Mouse (Mus musculus) hindbrain, embryonic 15.5 days (tissue): ENCODE measurements around the gene Ccdc136. TPM values are rescaled to one million over a fixed set of nuclear protein-coding genes. Genes with fewer than 3 reads are reported as not detected.

ENCODE experiments used
- microRNA-seq: library from miRNA; unstranded; fragments of <30 nt; microRNA quantifications from one replicate; pipeline ENCODE4, GENCODE M21; 2016
- polyA plus RNA-seq: library from polyadenylated mRNA; unstranded; fragments of >200 nt; fragmentation: Nextera tagmentation; extraction: Ambion mirVana; gene quantifications from 2 replicates; pipeline ENCODE4 v1.2.1, GENCODE M21; 2015

Gene Ccdc136
- polyA plus RNA-seq, 1 experiment from 2014 or later, result 52.6 TPM

Small RNA genes within 50 kb of the gene (microRNA-seq; reads per million reads assigned to microRNA genes)
- gene Gm26220, result not detected
- gene Gm44354, result not detected

Other genes starting within 250 kb of the Ccdc136 start
- gene Rbm28, start 231.3 kb upstream of the Ccdc136 start, polyA plus RNA-seq, result 40.3 and 43.2 TPM in 2 replicates
- 11.6 and 13.6 TPM in 2 replicates for gene Prrt4, start 216.7 kb upstream of the Ccdc136 start, polyA plus RNA-seq
- gene Impdh1, start 179.9 kb upstream of the Ccdc136 start, polyA plus RNA-seq, result 68.3 and 71.7 TPM in 2 replicates
- gene Hilpda, start 123.8 kb upstream of the Ccdc136 start, polyA plus RNA-seq, result 31.7 and 33.3 TPM in 2 replicates
- gene Fam71f2, start 116.7 kb upstream of the Ccdc136 start, polyA plus RNA-seq, result 0.41 and 0.51 TPM in 2 replicates
- not detected in 2 replicates for gene Fam71f1, start 77.2 kb upstream of the Ccdc136 start, polyA plus RNA-seq
- gene Calu, start 48.2 kb upstream of the Ccdc136 start, polyA plus RNA-seq, result 164 TPM in 2 replicates
- 0.34 and 0.53 TPM in 2 replicates for gene Opn1sw, start 7.8 kb upstream of the Ccdc136 start, polyA plus RNA-seq
- gene Flnc, start 36.9 kb downstream of the Ccdc136 start, polyA plus RNA-seq, result 4.2 and 5.1 TPM in 2 replicates
- gene Atp6v1f, start 71.4 kb downstream of the Ccdc136 start, polyA plus RNA-seq, result 346 and 360 TPM in 2 replicates
- 0.35 and 0.42 TPM in 2 replicates for gene Atp6v1fnb, start 75.1 kb downstream of the Ccdc136 start, polyA plus RNA-seq
- 20.3 and 20.8 TPM in 2 replicates for gene Kcp, start 111.6 kb downstream of the Ccdc136 start, polyA plus RNA-seq
- gene Irf5, start 130.3 kb downstream of the Ccdc136 start, polyA plus RNA-seq, result 1.7 and 2.5 TPM in 2 replicates
- 85.5 and 85.6 TPM in 2 replicates for gene Tnpo3, start 213.6 kb downstream of the Ccdc136 start, polyA plus RNA-seq